15 mouse cellular contexts compared by ENCODE assay signal in genomic region chr14:99749308-99750305, GRCm38 (mm10).
DNase-seq lines count a peak whose midpoint lies in the region; ATAC-seq lines count a peak whose summit lies in the region.
"Had no signal": no experiment of that assay in that cellular context is flagged by ENCODE, and none has a peak within 500 bp of the region (broad histone marks: within the 10 kb centered on the region; RNA-seq: fewer than 3 reads in every experiment).

No protein-coding gene starts in this region.

- peak; percentile 59 for ATAC-seq in forebrain, embryonic 11.5 days (replicated peaks; ENCODE audit: low FRiP score)
- ATAC-seq in forebrain, embryonic 13.5 days: peak; percentile 76
- ATAC-seq in hindbrain, embryonic 15.5 days (ENCODE audit: low FRiP score, low read depth): no peak; the same call in 1 of the 2 replicates
- peak; percentile 45; the same call in 1 of the 2 replicates for ATAC-seq in neural tube, embryonic 13.5 days (ENCODE audit: low read depth)
- ATAC-seq in kidney, embryonic 15.5 days (replicated peaks; ENCODE audit: low FRiP score): no peak
- ATAC-seq: liver, embryonic 12.5 days; Patski had no signal

- H3K4me2 ChIP-seq in forebrain, embryonic 11.5 days (ENCODE audit: low read depth, low read length, severe bottlenecking): no peak overlapping the region
- peak overlapping the region; percentile 16; the same call in 1 of the 2 replicates for H3K4me2 ChIP-seq in forebrain, embryonic 13.5 days
- H3K4me2 ChIP-seq in hindbrain, embryonic 15.5 days: no peak overlapping the region
- H3K4me2 ChIP-seq in neural tube, embryonic 13.5 days: no peak overlapping the region
- no peak overlapping the region for H3K4me2 ChIP-seq in kidney, embryonic 15.5 days
- H3K4me2 ChIP-seq: liver, embryonic 12.5 days had no signal

- H3K27ac ChIP-seq in forebrain, embryonic 11.5 days (ENCODE audit: low read depth, low read length): no peak overlapping the region
- H3K27ac ChIP-seq in forebrain, embryonic 10.5 days: no peak overlapping the region
- H3K27ac ChIP-seq in forebrain, embryonic 13.5 days: peak overlapping the region; percentile 67
- H3K27ac ChIP-seq in hindbrain, embryonic 15.5 days (replicated peaks): peak overlapping the region; percentile 42; the same call in 1 of the 2 replicates
- no peak overlapping the region for H3K27ac ChIP-seq in neural tube, embryonic 13.5 days (replicated peaks)
- no peak overlapping the region for H3K27ac ChIP-seq in kidney, embryonic 15.5 days
- no peak overlapping the region for H3K27ac ChIP-seq in heart, embryonic 10.5 days
- H3K27ac ChIP-seq: kidney, postnatal 0 days; liver, embryonic 12.5 days had no signal

- 59% methylated on average over 12 of the region's 12 CpGs for WGBS in forebrain, embryonic 11.5 days
- WGBS in forebrain, embryonic 10.5 days: 79% methylated on average over 12 of the region's 12 CpGs
- WGBS in forebrain, embryonic 13.5 days: 33% methylated on average over 12 of the region's 12 CpGs
- 33% methylated on average over 12 of the region's 12 CpGs for WGBS in hindbrain, embryonic 15.5 days
- WGBS in neural tube, embryonic 13.5 days: 38% methylated on average over 12 of the region's 12 CpGs
- WGBS in kidney, embryonic 15.5 days: 70% methylated on average over 12 of the region's 12 CpGs
- 74% methylated on average over 12 of the region's 12 CpGs for WGBS in heart, embryonic 10.5 days

- no peaks in the 10 kb centered on the region for H3K27me3 ChIP-seq in forebrain, embryonic 11.5 days (ENCODE audit: control insufficient read depth, insufficient read depth, low read length)
- no peaks in the 10 kb centered on the region for H3K27me3 ChIP-seq in forebrain, embryonic 10.5 days (ENCODE audit: poor library complexity, severe bottlenecking)
- no peaks in the 10 kb centered on the region for H3K27me3 ChIP-seq in forebrain, embryonic 13.5 days
- no peaks in the 10 kb centered on the region for H3K27me3 ChIP-seq in hindbrain, embryonic 15.5 days
- H3K27me3 ChIP-seq in neural tube, embryonic 13.5 days: no peaks in the 10 kb centered on the region
- no peaks in the 10 kb centered on the region for H3K27me3 ChIP-seq in kidney, embryonic 15.5 days
- H3K27me3 ChIP-seq in heart, embryonic 10.5 days (ENCODE audit: insufficient read depth, poor library complexity, severe bottlenecking): no peaks in the 10 kb centered on the region
- H3K27me3 ChIP-seq: liver, embryonic 12.5 days; Patski had no signal

- H3K9me3 ChIP-seq in forebrain, embryonic 11.5 days (ENCODE audit: control insufficient read depth, low read length): no peaks in the 10 kb centered on the region
- no peaks in the 10 kb centered on the region for H3K9me3 ChIP-seq in forebrain, embryonic 10.5 days
- no peaks in the 10 kb centered on the region for H3K9me3 ChIP-seq in forebrain, embryonic 13.5 days (replicated peaks)
- no peaks in the 10 kb centered on the region for H3K9me3 ChIP-seq in hindbrain, embryonic 15.5 days
- H3K9me3 ChIP-seq in neural tube, embryonic 13.5 days: no peaks in the 10 kb centered on the region
- no peaks in the 10 kb centered on the region for H3K9me3 ChIP-seq in kidney, embryonic 15.5 days (replicated peaks)
- no peaks in the 10 kb centered on the region for H3K9me3 ChIP-seq in heart, embryonic 10.5 days
- H3K9me3 ChIP-seq: liver, embryonic 12.5 days had no signal

- H3K4me3 ChIP-seq in forebrain, embryonic 11.5 days (ENCODE audit: low read depth, low read length): no peak overlapping the region
- no peak overlapping the region for H3K4me3 ChIP-seq in forebrain, embryonic 10.5 days
- H3K4me3 ChIP-seq in forebrain, embryonic 13.5 days: no peak overlapping the region
- no peak overlapping the region for H3K4me3 ChIP-seq in hindbrain, embryonic 15.5 days
- H3K4me3 ChIP-seq in neural tube, embryonic 13.5 days: no peak overlapping the region
- no peak overlapping the region for H3K4me3 ChIP-seq in kidney, embryonic 15.5 days (replicated peaks)
- H3K4me3 ChIP-seq in heart, embryonic 10.5 days: no peak overlapping the region
- H3K4me3 ChIP-seq: liver, embryonic 12.5 days had no signal

- no peak for DNase-seq in forebrain, embryonic 11.5 days (ENCODE audit: low spot score)
- DNase-seq in forebrain, embryonic 10.5 days (ENCODE audit: extremely low spot score, low spot score): no peak
- no peak for DNase-seq in cerebellum, adult 9-11 months
- DNase-seq in heart, embryonic 10.5 days (ENCODE audit: low spot score): no peak
- DNase-seq: cerebellum, adult 8-10 months; gastrocnemius, postnatal 36 days; left cerebral cortex, postnatal 4 days; thymus, adult 2 months had no signal

- H3K36me3 ChIP-seq in forebrain, embryonic 11.5 days (ENCODE audit: control insufficient read depth, insufficient read depth, low read length): no peaks in the 10 kb centered on the region
- no peaks in the 10 kb centered on the region for H3K36me3 ChIP-seq in forebrain, embryonic 10.5 days (replicated peaks)
- no peaks in the 10 kb centered on the region for H3K36me3 ChIP-seq in forebrain, embryonic 13.5 days (ENCODE audit: poor library complexity, severe bottlenecking)
- no peaks in the 10 kb centered on the region for H3K36me3 ChIP-seq in hindbrain, embryonic 15.5 days
- H3K36me3 ChIP-seq in neural tube, embryonic 13.5 days: no peaks in the 10 kb centered on the region
- no peaks in the 10 kb centered on the region for H3K36me3 ChIP-seq in kidney, embryonic 15.5 days
- no peaks in the 10 kb centered on the region for H3K36me3 ChIP-seq in heart, embryonic 10.5 days
- H3K36me3 ChIP-seq: liver, embryonic 12.5 days had no signal

- H3K9ac ChIP-seq in forebrain, embryonic 11.5 days (ENCODE audit: low read length): no peak overlapping the region
- H3K9ac ChIP-seq in forebrain, embryonic 13.5 days: no peak overlapping the region
- no peak overlapping the region for H3K9ac ChIP-seq in hindbrain, embryonic 15.5 days
- H3K9ac ChIP-seq in neural tube, embryonic 13.5 days: no peak overlapping the region
- no peak overlapping the region for H3K9ac ChIP-seq in kidney, embryonic 15.5 days
- H3K9ac ChIP-seq: liver, embryonic 12.5 days had no signal

- no peaks in the 10 kb centered on the region for H3K4me1 ChIP-seq in forebrain, embryonic 11.5 days (replicated peaks; ENCODE audit: control insufficient read depth, insufficient read depth, low read length)
- H3K4me1 ChIP-seq in forebrain, embryonic 10.5 days: peaks cover 10% of the 10 kb centered on the region; the same call in 1 of the 2 replicates
- peaks cover 33% of the 10 kb centered on the region for H3K4me1 ChIP-seq in forebrain, embryonic 13.5 days
- peaks cover 25% of the 10 kb centered on the region for H3K4me1 ChIP-seq in hindbrain, embryonic 15.5 days (replicated peaks)
- H3K4me1 ChIP-seq in neural tube, embryonic 13.5 days (replicated peaks): peaks cover 28% of the 10 kb centered on the region
- H3K4me1 ChIP-seq in kidney, embryonic 15.5 days: no peaks in the 10 kb centered on the region
- H3K4me1 ChIP-seq in heart, embryonic 10.5 days: no peaks in the 10 kb centered on the region
- H3K4me1 ChIP-seq: liver, embryonic 12.5 days had no signal

Comparison
In these comparisons a context has a peak if more than half of its experiments do, and no peak if none do; other contexts are left out.
1. H3K27ac ChIP-seq: peak in forebrain, embryonic 13.5 days (single experiment) and hindbrain, embryonic 15.5 days (single experiment); none in forebrain, embryonic 11.5 days (single experiment), forebrain, embryonic 10.5 days (single experiment), neural tube, embryonic 13.5 days (single experiment), kidney, embryonic 15.5 days (single experiment) and heart, embryonic 10.5 days (single experiment).
2. ATAC-seq: peak in forebrain, embryonic 11.5 days (single experiment), forebrain, embryonic 13.5 days (single experiment) and neural tube, embryonic 13.5 days (single experiment); none in hindbrain, embryonic 15.5 days (single experiment) and kidney, embryonic 15.5 days (single experiment).